Comparison of ENCODE assay signal across 11 mouse cellular contexts in the genomic region with DNA sequence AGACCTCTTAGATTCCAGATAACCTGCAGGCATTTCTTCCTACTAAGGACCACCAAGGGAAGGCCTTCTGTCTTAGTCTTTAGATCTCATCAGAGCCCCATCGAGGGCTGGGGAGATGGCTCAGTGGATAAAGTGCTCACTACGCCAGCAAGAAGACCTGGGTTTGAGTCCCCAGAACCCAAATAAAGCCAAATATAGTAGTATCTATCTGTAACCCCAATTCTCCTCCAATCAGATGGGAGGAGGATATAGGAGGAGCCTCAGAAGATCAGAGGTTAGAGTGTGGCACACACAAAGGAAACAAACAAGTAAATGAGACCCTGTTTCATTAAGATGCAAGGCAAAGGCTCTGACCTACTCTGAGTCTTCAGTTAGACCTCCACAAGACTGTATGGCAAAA. TPM values are rescaled to one million over a fixed set of nuclear protein-coding genes. Genes with fewer than 3 reads are reported as not detected.
A peak's percentile ranks its signal among the peaks of the same experiment; 100 is the strongest.
DNase-seq lines count a peak whose midpoint lies in the region; ATAC-seq and TF ChIP-seq lines count a peak whose summit lies in the region.
"Had no signal": no experiment of that assay in that cellular context is flagged by ENCODE, and none has a peak within 500 bp of the region (broad histone marks: within the 10 kb centered on the region; RNA-seq: fewer than 3 reads in every experiment).

No protein-coding gene starts in this region.

- peaks cover 76% of the 10 kb centered on the region for H3K4me1 ChIP-seq in liver, embryonic 12.5 days
- peaks cover 23% of the 10 kb centered on the region for H3K4me1 ChIP-seq in stomach, embryonic 16.5 days (ENCODE audit: control insufficient read depth, insufficient read depth, low read length)
- peaks cover 25% of the 10 kb centered on the region for H3K4me1 ChIP-seq in midbrain, embryonic 11.5 days (ENCODE audit: control insufficient read depth, insufficient read depth, low read length)

- no peak for DNase-seq in left cerebral cortex, adult 2 months (ENCODE audit: extremely low spot score in 1 of 2, low spot score in 2 of 2)
- no peak for DNase-seq in left cerebral cortex, postnatal 10 days (ENCODE audit: extremely low spot score in 1 of 2, low spot score in 2 of 2)
- DNase-seq in midbrain, embryonic 11.5 days (ENCODE audit: low spot score, missing footprints): no peak
- no peak for DNase-seq in layer of hippocampus, adult 8-10 months (ENCODE audit: low spot score in 2 of 2)
- DNase-seq: cerebellum, adult 2 months had no signal

- H3K4me2 ChIP-seq in liver, embryonic 12.5 days: peak overlapping the region; percentile 32
- H3K4me2 ChIP-seq in stomach, embryonic 16.5 days (ENCODE audit: low read depth, low read length): no peak overlapping the region
- H3K4me2 ChIP-seq in midbrain, embryonic 11.5 days: no peak overlapping the region
- H3K4me2 ChIP-seq: hindbrain, embryonic 14.5 days; midbrain, embryonic 12.5 days had no signal

- no peaks in the 10 kb centered on the region for H3K9me3 ChIP-seq in liver, embryonic 12.5 days (replicated peaks)
- H3K9me3 ChIP-seq in stomach, embryonic 16.5 days (replicated peaks; ENCODE audit: control insufficient read depth, low read length): no peaks in the 10 kb centered on the region
- H3K9me3 ChIP-seq in midbrain, embryonic 11.5 days (ENCODE audit: control insufficient read depth, low read length): no peaks in the 10 kb centered on the region
- H3K9me3 ChIP-seq: midbrain, embryonic 12.5 days had no signal

- H3K27me3 ChIP-seq in liver, embryonic 12.5 days (replicated peaks): no peaks in the 10 kb centered on the region
- no peaks in the 10 kb centered on the region for H3K27me3 ChIP-seq in stomach, embryonic 16.5 days (ENCODE audit: control insufficient read depth, insufficient read depth, low read length)
- H3K27me3 ChIP-seq in midbrain, embryonic 11.5 days (ENCODE audit: control insufficient read depth, insufficient read depth, low read length): no peaks in the 10 kb centered on the region
- H3K27me3 ChIP-seq: midbrain, embryonic 12.5 days had no signal

- intact Hi-C loops in left cerebral cortex, adult 2 months (cut with DNase I): no loop called here
- intact Hi-C loops in left cerebral cortex, postnatal 10 days (cut with DNase I): no loop called here

- peak overlapping the region; percentile 62 for H3K27ac ChIP-seq in left cerebral cortex, adult 2 months
- peak overlapping the region; percentile 80 for H3K27ac ChIP-seq in liver, embryonic 12.5 days
- peak overlapping the region; percentile 59; the same call in 1 of the 2 replicates for H3K27ac ChIP-seq in stomach, embryonic 16.5 days (ENCODE audit: low read length)
- H3K27ac ChIP-seq in midbrain, embryonic 11.5 days (ENCODE audit: low read depth, low read length): no peak overlapping the region
- H3K27ac ChIP-seq: hindbrain, embryonic 14.5 days; midbrain, embryonic 12.5 days had no signal

- no peak overlapping the region for H3K4me3 ChIP-seq in left cerebral cortex, adult 2 months
- no peak overlapping the region for H3K4me3 ChIP-seq in liver, embryonic 12.5 days
- H3K4me3 ChIP-seq in stomach, embryonic 16.5 days (replicated peaks; ENCODE audit: low read length): no peak overlapping the region
- no peak overlapping the region for H3K4me3 ChIP-seq in midbrain, embryonic 11.5 days (ENCODE audit: low read depth, low read length)
- H3K4me3 ChIP-seq: midbrain, embryonic 12.5 days had no signal

- 21% methylated on average over 2 of the region's 2 CpGs for WGBS in liver, embryonic 12.5 days (ENCODE audit: insufficient replicate concordance)
- 64% methylated on average over 2 of the region's 2 CpGs for WGBS in stomach, embryonic 16.5 days
- WGBS in midbrain, embryonic 11.5 days: 79% methylated on average over 2 of the region's 2 CpGs

- peak overlapping the region; percentile 33; the same call in 1 of the 2 replicates for H3K9ac ChIP-seq in liver, embryonic 12.5 days
- no peak overlapping the region for H3K9ac ChIP-seq in stomach, embryonic 16.5 days (ENCODE audit: low read length)
- no peak overlapping the region for H3K9ac ChIP-seq in midbrain, embryonic 11.5 days (ENCODE audit: low read length)
- H3K9ac ChIP-seq: hindbrain, embryonic 14.5 days; midbrain, embryonic 12.5 days had no signal

- TF ChIP-seq CTCF in left cerebral cortex, adult 2 months (IDR thresholded peaks at IDR 0.05): no peak

- peak; percentile 40 for ATAC-seq in activated CD4-positive, CD25-positive, alpha-beta regulatory T cell, adult 4 months
- ATAC-seq in liver, embryonic 12.5 days: no peak
- no peak for ATAC-seq in stomach, embryonic 16.5 days (ENCODE audit: insufficient read depth, low FRiP score)
- ATAC-seq in midbrain, embryonic 11.5 days (ENCODE audit: low FRiP score): no peak
- ATAC-seq: forebrain, embryonic 16.5 days had no signal

- H3K36me3 ChIP-seq in liver, embryonic 12.5 days: peaks cover 5% of the 10 kb centered on the region; the same call in 1 of the 2 replicates
- H3K36me3 ChIP-seq in stomach, embryonic 16.5 days (ENCODE audit: control insufficient read depth, insufficient read depth, low read length): no peaks in the 10 kb centered on the region
- H3K36me3 ChIP-seq in midbrain, embryonic 11.5 days (ENCODE audit: control insufficient read depth, insufficient read depth, low read length): no peaks in the 10 kb centered on the region
- H3K36me3 ChIP-seq: midbrain, embryonic 12.5 days had no signal

RNA-seq across cellular contexts. Expression of gene Sema4d, which starts 36.4 kb away (rescaled TPM):
- total RNA-seq in left cerebral cortex, adult 2 months (2021): 10 to 100 TPM; 69.0 to 83.6 TPM
- total RNA-seq in left cerebral cortex, postnatal 10 days (2021): 10 to 100 TPM; 66.1 to 77.0 TPM
- polyA plus RNA-seq in activated CD4-positive, CD25-positive, alpha-beta regulatory T cell, adult 4 months (2017; shearing (Covaris generic)): 100 to 1,000 TPM; 127 to 150 TPM
- polyA plus RNA-seq in liver, embryonic 12.5 days (2016; fragmentation: Nextera tagmentation; extraction: Ambion mirVana): 10.8 TPM in 2 replicates
- 11.5 and 14.1 TPM in 2 replicates for polyA plus RNA-seq in stomach, embryonic 16.5 days (2015; fragmentation: Nextera tagmentation; extraction: Ambion mirVana)
- 4.9 and 5.0 TPM in 2 replicates for polyA plus RNA-seq in midbrain, embryonic 11.5 days (2014; fragmentation: Nextera tagmentation; extraction: Ambion mirVana)
- 10 to 100 TPM; 79.8 to 99.9 (median 95.4) TPM for total RNA-seq in layer of hippocampus, adult 8-10 months (2022)
